9 mouse cellular contexts compared by ENCODE assay signal in the genomic region with DNA sequence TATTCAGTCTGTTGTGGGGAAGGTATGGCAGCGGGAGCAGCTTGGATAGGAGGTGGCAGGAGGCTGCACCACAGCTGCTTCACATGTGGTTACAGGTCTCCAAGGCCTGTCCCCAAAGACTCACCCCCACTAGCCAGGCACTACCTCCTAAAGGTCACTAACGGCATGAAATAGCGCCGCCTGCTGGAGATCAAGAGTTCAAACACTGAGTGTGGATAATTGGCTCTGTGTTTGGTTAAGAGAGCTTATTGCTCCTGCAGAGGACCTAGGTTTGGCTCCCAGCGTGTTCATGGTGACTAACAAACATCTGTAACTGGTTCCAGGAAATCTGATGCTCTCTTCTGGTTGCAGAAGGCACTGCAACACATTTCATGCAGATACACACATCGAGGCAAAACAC.
DNase-seq lines count a peak whose midpoint lies in the region; ATAC-seq and TF ChIP-seq lines count a peak whose summit lies in the region.
"Had no signal": no experiment of that assay in that cellular context is flagged by ENCODE, and none has a peak within 500 bp of the region (broad histone marks: within the 10 kb centered on the region; RNA-seq: fewer than 3 reads in every experiment).

No protein-coding gene starts in this region.

- ATAC-seq in hindbrain, postnatal 0 days = no peak
- ATAC-seq in hindbrain, embryonic 12.5 days (ENCODE audit: low FRiP score) = no peak
- no peak for ATAC-seq in neural tube, embryonic 15.5 days (ENCODE audit: low FRiP score)

- no peaks in the 10 kb centered on the region for H3K36me3 ChIP-seq in hindbrain, postnatal 0 days (ENCODE audit: insufficient read depth, low read length)
- H3K36me3 ChIP-seq in hindbrain, embryonic 12.5 days = no peaks in the 10 kb centered on the region
- H3K36me3 ChIP-seq in neural tube, embryonic 15.5 days = no peaks in the 10 kb centered on the region

- H3K27ac ChIP-seq in hindbrain, postnatal 0 days = no peak overlapping the region
- H3K27ac ChIP-seq in hindbrain, embryonic 12.5 days = no peak overlapping the region
- H3K27ac ChIP-seq in neural tube, embryonic 15.5 days (replicated peaks) = no peak overlapping the region

- H3K4me1 ChIP-seq in hindbrain, postnatal 0 days (ENCODE audit: insufficient read depth, low read length) = no peaks in the 10 kb centered on the region
- no peaks in the 10 kb centered on the region for H3K4me1 ChIP-seq in hindbrain, embryonic 12.5 days
- no peaks in the 10 kb centered on the region for H3K4me1 ChIP-seq in neural tube, embryonic 15.5 days

- peak; percentile 48 for TF ChIP-seq CTCF in hindbrain, postnatal 0 days (IDR thresholded peaks at IDR 0.05; ENCODE audit: low read depth)

- WGBS in hindbrain, postnatal 0 days = 48% methylated on average over 6 of the region's 6 CpGs
- WGBS in hindbrain, embryonic 12.5 days = 43% methylated on average over 6 of the region's 6 CpGs
- WGBS in neural tube, embryonic 15.5 days = 44% methylated on average over 6 of the region's 6 CpGs

- no peaks in the 10 kb centered on the region for H3K9me3 ChIP-seq in hindbrain, postnatal 0 days (ENCODE audit: low read length)
- H3K9me3 ChIP-seq in hindbrain, embryonic 12.5 days (replicated peaks) = no peaks in the 10 kb centered on the region
- no peaks in the 10 kb centered on the region for H3K9me3 ChIP-seq in neural tube, embryonic 15.5 days (replicated peaks)

- peak; percentile 11 for DNase-seq in hindbrain, postnatal 0 days (ENCODE audit: low spot score)
- peak; percentile 38 for DNase-seq in neural tube, embryonic 10.5 days (ENCODE audit: extremely low spot score, low spot score)
- peak; percentile 58 for DNase-seq in embryo, embryonic 11 days
- DNase-seq in testis, postnatal 10 days (ENCODE audit: low spot score) = peak; percentile 54
- no peak for DNase-seq in left cerebral cortex, adult 8-10 months (ENCODE audit: low spot score in 2 of 2)
- DNase-seq: heart, adult 18-20 months; kidney, adult 11 months had no signal

- H3K27me3 ChIP-seq in hindbrain, postnatal 0 days (ENCODE audit: insufficient read depth, low read length) = no peaks in the 10 kb centered on the region
- H3K27me3 ChIP-seq in hindbrain, embryonic 12.5 days = no peaks in the 10 kb centered on the region; the same call in 1 of the 2 replicates
- H3K27me3 ChIP-seq in neural tube, embryonic 15.5 days (replicated peaks) = no peaks in the 10 kb centered on the region

- H3K4me2 ChIP-seq in hindbrain, postnatal 0 days (ENCODE audit: low read depth, low read length) = no peak overlapping the region
- H3K4me2 ChIP-seq in hindbrain, embryonic 12.5 days (replicated peaks) = no peak overlapping the region
- H3K4me2 ChIP-seq in neural tube, embryonic 15.5 days = no peak overlapping the region

- H3K9ac ChIP-seq in hindbrain, postnatal 0 days (replicated peaks; ENCODE audit: low read length) = no peak overlapping the region
- no peak overlapping the region for H3K9ac ChIP-seq in hindbrain, embryonic 12.5 days
- H3K9ac ChIP-seq in neural tube, embryonic 15.5 days (replicated peaks) = no peak overlapping the region

- no peak overlapping the region for H3K4me3 ChIP-seq in hindbrain, postnatal 0 days (ENCODE audit: low read length)
- no peak overlapping the region for H3K4me3 ChIP-seq in hindbrain, embryonic 12.5 days
- no peak overlapping the region for H3K4me3 ChIP-seq in neural tube, embryonic 15.5 days (replicated peaks)

Comparison
In these comparisons a context has a peak if more than half of its experiments do, and no peak if none do; other contexts are left out.
1. DNase-seq: peak in hindbrain, postnatal 0 days (single experiment), neural tube, embryonic 10.5 days (single experiment), embryo, embryonic 11 days (single experiment) and testis, postnatal 10 days (single experiment); none in left cerebral cortex, adult 8-10 months (0 of 2).